Mouse (Mus musculus): ENCODE results near the gene Insl3. TPM values are rescaled to one million over a fixed set of nuclear protein-coding genes. Genes with fewer than 3 reads are reported as not detected.
"Not testable (repeated sequence)": the region's sequence is repeated elsewhere in the genome, so short reads cannot be mapped to it uniquely, and the experiment has no call there.

Gene Insl3
- polyA plus RNA-seq, 1 experiment from 2014 or later, result not detected

DNA sequence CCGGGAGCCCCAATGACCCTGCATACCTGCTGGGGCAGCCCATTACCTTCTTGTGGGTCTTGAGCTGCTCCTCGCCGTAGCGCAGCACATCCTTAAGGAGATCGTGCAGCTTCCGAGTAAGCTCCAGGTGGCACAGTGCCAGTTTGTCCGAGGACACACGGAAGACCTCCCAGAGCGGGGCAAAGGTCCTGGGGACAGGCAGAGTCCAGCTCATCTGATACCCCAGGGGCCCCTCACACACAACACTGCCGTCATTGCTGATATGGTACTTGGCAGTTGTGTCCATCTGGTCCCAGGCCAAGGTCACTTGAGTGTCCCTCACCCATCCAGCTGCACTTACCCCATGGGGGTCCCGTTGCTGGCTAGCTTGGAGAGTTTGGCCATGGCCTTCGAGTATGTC is 28.1 kb downstream of the Insl3 start:
- H3K4me2 ChIP-seq (replicated peaks), result no peak overlapping the region
- peaks cover 39% of the 10 kb centered on the region for H3K4me1 ChIP-seq
- 0 out of 2 replicates have a peak, but pooled peaks cover 3% of the 10 kb centered on the region for H3K27me3 ChIP-seq
- H3K27ac ChIP-seq, result no peak overlapping the region
- H3K4me3 ChIP-seq, result no peak overlapping the region
- no peak overlapping the region for H3K9ac ChIP-seq
- peaks cover 18% of the 10 kb centered on the region for H3K36me3 ChIP-seq
- no peak for ATAC-seq (ENCODE audit: low FRiP score)
- WGBS, result 90% methylated on average over 12 of the region's 12 CpGs
- H3K9me3 ChIP-seq (replicated peaks), result no peaks in the 10 kb centered on the region

GRCm38 (mm10) chr8:71718252-71718651 is 29.2 kb downstream of the Insl3 start:
- Histone ChIP-seq H3K9me3 (replicated peaks) (no peaks in the 10 kb centered on the region), H3K4me1 (peaks cover 48% of the 10 kb centered on the region), H3K9ac (no peak overlapping the region), H3K27me3 (peaks cover 4% of the 10 kb centered on the region; the same call in 1 of the 2 replicates), H3K36me3 (peaks cover 18% of the 10 kb centered on the region), H3K27ac (no peak overlapping the region), H3K4me2 (replicated peaks) (no peak overlapping the region), H3K4me3 (no peak overlapping the region)
- 27% methylated on average over 3 of the region's 3 CpGs for WGBS
- no peak for ATAC-seq (ENCODE audit: low FRiP score)

DNA sequence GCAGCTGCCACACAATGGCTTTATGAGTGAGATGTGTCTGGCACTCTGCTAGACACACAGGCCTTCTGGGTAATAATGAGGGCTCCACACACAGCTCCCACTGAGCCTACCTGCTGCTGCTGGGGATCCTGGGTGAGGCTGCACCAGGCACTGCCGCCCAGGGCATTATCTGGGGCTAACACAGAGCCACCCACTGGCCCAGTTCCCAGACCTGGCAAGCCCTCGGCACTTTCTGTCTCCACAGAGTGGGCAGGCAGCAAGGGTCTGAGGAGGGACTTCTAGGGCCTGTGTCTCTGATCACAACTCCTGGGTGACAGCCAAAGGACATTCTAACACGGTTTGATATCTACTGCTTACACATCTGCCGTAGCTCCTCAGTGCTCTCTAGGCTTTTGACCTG is 30.2 kb downstream of the Insl3 start:
- H3K9ac ChIP-seq, result no peak overlapping the region
- no peaks in the 10 kb centered on the region for H3K9me3 ChIP-seq (replicated peaks)
- H3K27me3 ChIP-seq, result peaks cover 4% of the 10 kb centered on the region; the same call in 1 of the 2 replicates
- peak overlapping the region; percentile 60 for H3K27ac ChIP-seq
- H3K4me2 ChIP-seq (replicated peaks), result no peak overlapping the region
- H3K4me3 ChIP-seq, result no peak overlapping the region
- ATAC-seq (ENCODE audit: low FRiP score), result peak; percentile 9; the same call in 1 of the 2 replicates
- H3K36me3 ChIP-seq, result peaks cover 18% of the 10 kb centered on the region
- H3K4me1 ChIP-seq, result peaks cover 50% of the 10 kb centered on the region
- 55% methylated on average over 4 of the region's 4 CpGs for WGBS

DNA sequence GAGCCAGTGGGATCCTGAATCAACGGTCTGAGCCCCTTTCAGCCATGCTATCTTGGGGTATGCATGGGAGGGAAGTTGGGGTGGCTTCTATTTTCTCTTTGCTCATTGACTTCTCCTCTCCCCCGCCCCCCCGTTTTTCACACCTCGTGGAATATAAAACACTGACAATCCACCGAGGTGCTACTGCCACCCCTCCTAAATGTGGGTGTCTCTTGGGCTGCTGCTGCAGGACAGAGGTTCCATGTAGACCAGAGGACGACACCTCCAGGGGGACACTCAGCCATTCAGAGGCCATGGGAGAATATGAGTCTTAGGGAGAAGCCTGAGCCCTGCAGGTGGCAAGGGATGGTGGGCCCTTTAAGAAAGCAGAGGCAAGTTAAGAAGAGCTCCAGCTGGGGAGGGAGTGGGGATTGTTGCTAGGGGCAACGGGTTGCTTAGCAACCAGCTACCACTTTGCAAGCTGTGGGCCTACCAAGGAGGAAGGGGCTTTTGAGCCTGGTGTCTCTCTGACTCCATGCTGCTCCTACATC is 31.0 kb downstream of the Insl3 start:
- peaks cover 58% of the 10 kb centered on the region for H3K4me1 ChIP-seq
- H3K4me3 ChIP-seq, result 0 out of 2 replicates have a peak overlapping the region, but pooled peaks have one; percentile 2
- H3K9ac ChIP-seq, result no peak overlapping the region
- H3K36me3 ChIP-seq, result peaks cover 18% of the 10 kb centered on the region
- ATAC-seq (ENCODE audit: low FRiP score), result peak; percentile 83
- H3K27ac ChIP-seq, result peak overlapping the region; percentile 61
- H3K4me2 ChIP-seq (replicated peaks), result peak overlapping the region; percentile 34
- WGBS, result 28% methylated on average over 7 of the region's 7 CpGs
- H3K9me3 ChIP-seq (replicated peaks), result no peaks in the 10 kb centered on the region
- H3K27me3 ChIP-seq, result peaks cover 6% of the 10 kb centered on the region

DNA sequence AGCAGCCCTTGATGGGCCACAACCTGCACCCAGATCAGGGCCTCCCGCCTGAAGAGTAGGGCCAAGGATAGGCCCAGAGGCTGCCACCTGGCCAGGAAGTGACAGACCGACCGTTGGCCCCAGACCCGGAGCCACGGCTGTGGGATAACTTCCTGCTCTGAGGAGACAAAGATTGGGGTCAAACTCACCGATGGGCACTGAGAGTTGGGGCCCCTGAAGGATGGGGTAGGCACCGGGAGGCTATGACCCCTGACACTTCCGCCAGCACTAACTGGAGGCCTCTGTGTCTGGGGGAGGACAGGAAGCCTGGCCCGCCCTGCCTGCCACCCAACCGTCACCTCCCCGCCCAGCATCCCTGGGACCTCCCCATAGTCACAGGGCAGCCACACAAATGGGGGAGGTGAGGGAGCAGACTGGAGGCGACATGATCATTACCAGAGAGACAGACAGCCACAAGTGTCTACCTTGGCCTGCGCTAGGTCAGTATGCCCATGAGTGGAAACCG is 34.1 kb downstream of the Insl3 start:
- Histone ChIP-seq H3K4me2 (replicated peaks) (no peak overlapping the region), H3K36me3 (no peaks in the 10 kb centered on the region), H3K27me3 (peaks cover 20% of the 10 kb centered on the region), H3K4me3 (no peak overlapping the region), H3K4me1 (peaks cover 61% of the 10 kb centered on the region), H3K9me3 (replicated peaks) (no peaks in the 10 kb centered on the region), H3K9ac (no peak overlapping the region), H3K27ac (no peak overlapping the region)
- WGBS, result 69% methylated on average over 14 of the region's 14 CpGs
- no peak for ATAC-seq (ENCODE audit: low FRiP score)

DNA sequence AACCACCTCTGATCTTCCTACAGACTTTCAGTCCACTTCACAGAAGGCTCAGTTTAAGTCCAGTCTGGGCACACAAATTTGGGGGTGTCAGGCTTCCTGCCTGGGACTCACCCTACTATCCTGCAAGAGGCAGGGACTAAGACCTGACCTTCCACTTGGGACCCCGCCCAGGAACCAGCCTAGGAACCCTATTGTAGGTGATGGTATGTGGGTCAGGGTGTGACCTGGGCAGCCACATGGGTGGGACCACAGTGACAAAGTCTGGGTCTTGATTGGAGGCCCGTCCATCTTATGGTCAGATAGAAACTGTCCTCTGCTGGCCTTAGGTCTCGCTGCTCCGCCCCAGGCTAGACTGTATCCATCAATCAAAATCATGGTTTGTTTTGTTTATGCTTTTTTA is 35.4 kb downstream of the Insl3 start:
- Histone ChIP-seq H3K9ac (peak overlapping the region; percentile 89; the same call in 1 of the 2 replicates), H3K4me3 (0 out of 2 replicates have a peak overlapping the region, but pooled peaks have one; percentile 81), H3K36me3 (no peaks in the 10 kb centered on the region), H3K27me3 (peaks cover 20% of the 10 kb centered on the region), H3K4me2 (replicated peaks) (peak overlapping the region; percentile 83), H3K9me3 (replicated peaks) (no peaks in the 10 kb centered on the region), H3K27ac (no peak overlapping the region), H3K4me1 (peaks cover 62% of the 10 kb centered on the region)
- ATAC-seq (ENCODE audit: low FRiP score), result no peak
- 56% methylated on average over 4 of the region's 4 CpGs for WGBS

DNA sequence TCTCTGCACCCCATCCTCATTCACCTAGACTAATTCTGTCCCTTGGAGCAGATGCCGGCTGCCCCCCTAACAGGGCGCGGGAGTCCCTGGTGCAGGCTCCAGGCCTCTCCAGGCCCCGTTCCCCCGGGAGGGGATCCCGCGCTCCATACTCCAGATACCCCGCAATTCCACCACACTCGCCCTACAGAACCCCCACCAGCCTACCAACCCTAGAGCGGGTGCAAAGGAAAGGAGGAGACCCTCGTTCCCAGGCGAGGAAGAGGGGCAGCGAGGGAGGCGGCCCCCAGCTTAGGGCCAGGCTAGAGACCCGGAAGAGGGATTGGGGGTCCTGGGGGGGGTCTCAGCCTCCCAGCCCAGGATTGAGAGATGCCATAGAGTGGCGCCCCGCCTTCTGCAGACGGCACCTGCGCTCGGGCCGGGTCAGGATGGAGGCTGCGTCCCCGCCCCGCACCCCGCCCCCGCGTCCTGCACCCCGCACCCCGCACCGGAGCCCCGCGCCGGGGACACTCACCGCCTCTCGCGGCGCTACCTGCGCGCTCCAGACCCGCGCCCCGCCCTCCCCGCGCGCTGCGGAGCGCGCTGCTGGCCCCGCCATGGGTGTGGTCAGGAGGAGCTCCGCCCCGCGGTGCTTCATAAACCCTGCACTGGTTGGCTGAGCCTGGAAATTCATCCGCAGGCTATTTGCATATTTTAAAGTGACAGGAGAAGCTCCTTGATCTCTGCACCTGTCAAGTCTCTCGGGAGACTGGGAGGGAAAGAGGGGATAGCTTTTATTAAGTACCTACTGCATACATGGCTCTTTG is 36.3 kb downstream of the Insl3 start, which contains the start of gene Fcho1:
Gene Fcho1, minus strand, starts transcription at position 595 of the 803 bp plus-strand sequence.
- Histone ChIP-seq H3K27ac (peak within 1 kb of the TSS; percentile 35; the same call in 1 of the 2 replicates), H3K4me3 (peak within 1 kb of the TSS; percentile 81), H3K4me2 (replicated peaks) (peak within 1 kb of the TSS; percentile 83), H3K36me3 (no peaks in the 10 kb centered on the region), H3K9me3 (replicated peaks) (no peaks in the 10 kb centered on the region), H3K4me1 (peaks cover 54% of the 10 kb centered on the region), H3K9ac (peak within 1 kb of the TSS; percentile 89), H3K27me3 (peaks cover 23% of the 10 kb centered on the region)
- WGBS, result 1% methylated on average over 52 of the region's 54 CpGs
- ATAC-seq (ENCODE audit: low FRiP score), result peak; percentile 85

DNA sequence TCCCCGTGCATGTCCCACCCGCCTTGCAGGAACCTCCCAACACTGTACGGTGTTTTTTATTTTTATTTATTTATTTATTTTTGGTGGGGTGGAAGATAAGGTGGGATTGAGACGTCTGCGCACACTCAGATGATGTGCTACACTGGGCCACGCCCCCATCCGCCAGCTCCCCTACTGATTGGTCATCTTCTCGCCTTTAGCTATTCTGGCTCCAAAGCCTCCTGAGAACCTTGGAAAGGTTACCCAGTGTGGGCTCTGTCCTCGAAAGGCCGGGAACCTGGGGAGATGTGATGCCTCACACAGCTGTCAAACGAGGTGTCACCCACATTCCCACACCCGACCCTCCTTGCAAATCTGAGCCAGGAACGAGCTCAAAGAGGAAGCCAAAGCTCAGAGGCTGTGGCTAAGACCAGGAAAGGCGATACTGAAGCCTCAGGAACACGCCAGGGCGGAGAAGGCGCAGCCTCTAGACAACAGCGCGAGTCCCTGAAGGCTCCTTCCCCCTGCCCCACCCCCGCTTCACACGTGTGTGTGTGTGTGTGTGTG is 39.3 kb downstream of the Insl3 start:
- Histone ChIP-seq H3K4me3 (peak overlapping the region; percentile 33), H3K4me1 (peaks cover 27% of the 10 kb centered on the region), H3K9ac (peak overlapping the region; percentile 56), H3K27ac (peak overlapping the region; percentile 80), H3K27me3 (peaks cover 22% of the 10 kb centered on the region), H3K4me2 (replicated peaks) (peak overlapping the region; percentile 65), H3K9me3 (replicated peaks) (no peaks in the 10 kb centered on the region), H3K36me3 (no peaks in the 10 kb centered on the region)
- peak; percentile 42 for ATAC-seq (ENCODE audit: low FRiP score)
- 6% methylated on average over 19 of the region's 21 CpGs for WGBS

- peak overlapping the region; percentile 65 for H3K4me2 ChIP-seq (replicated peaks)
- 6% methylated on average over 13 of the region's 16 CpGs for WGBS
- H3K27me3 ChIP-seq, result peaks cover 22% of the 10 kb centered on the region
- no peaks in the 10 kb centered on the region for H3K9me3 ChIP-seq (replicated peaks)
- peak overlapping the region; percentile 56 for H3K9ac ChIP-seq
- peaks cover 27% of the 10 kb centered on the region for H3K4me1 ChIP-seq
- peak overlapping the region; percentile 80 for H3K27ac ChIP-seq
- H3K4me3 ChIP-seq, result peak overlapping the region; percentile 33
- ATAC-seq (ENCODE audit: low FRiP score), result 0 out of 2 replicates have a peak, but pooled peaks have one; percentile 13
- no peaks in the 10 kb centered on the region for H3K36me3 ChIP-seq
Observed at GRCm38 (mm10) chr8:71728826-71729620, 40.0 kb downstream of the Insl3 start.

DNA sequence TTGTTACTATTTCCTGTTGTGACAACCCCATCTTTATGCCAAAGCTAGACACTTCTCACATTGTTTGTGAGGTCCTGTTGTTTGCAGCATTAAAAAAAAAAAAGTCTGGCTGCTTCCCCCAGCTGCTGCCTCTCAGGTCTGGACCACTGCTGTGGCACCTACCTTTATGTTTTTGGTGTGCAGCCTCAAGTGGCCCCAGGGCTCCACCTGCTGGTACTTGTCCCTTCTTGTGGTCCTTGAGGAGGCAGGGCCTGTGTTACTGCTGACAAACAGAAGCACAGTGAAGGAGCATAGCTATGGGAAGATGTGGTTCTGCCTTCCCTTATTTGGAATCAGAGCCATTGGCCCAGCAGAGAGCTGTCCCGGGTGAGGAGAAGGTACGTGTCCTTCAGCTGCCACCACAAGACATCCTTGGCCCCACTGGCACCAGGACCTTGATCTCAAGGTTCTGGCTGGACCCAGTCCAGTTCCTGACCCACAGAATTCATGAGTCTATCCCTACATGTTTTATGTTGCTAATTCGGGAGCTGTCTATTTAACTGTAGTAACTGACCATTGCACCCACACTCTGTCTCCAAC is 42.7 kb downstream of the Insl3 start:
- Histone ChIP-seq H3K4me2 (replicated peaks) (no peak overlapping the region), H3K27ac (no peak overlapping the region), H3K27me3 (peaks cover 16% of the 10 kb centered on the region), H3K36me3 (no peaks in the 10 kb centered on the region), H3K9ac (no peak overlapping the region), H3K9me3 (replicated peaks) (no peaks in the 10 kb centered on the region), H3K4me1 (peaks cover 13% of the 10 kb centered on the region), H3K4me3 (no peak overlapping the region)
- ATAC-seq (ENCODE audit: low FRiP score), result no peak
- WGBS, result 64% methylated on average over 3 of the region's 3 CpGs

GRCm38 (mm10) chr8:71738316-71738715 is 49.3 kb downstream of the Insl3 start:
- peaks cover 11% of the 10 kb centered on the region for H3K27me3 ChIP-seq
- H3K4me1 ChIP-seq; H3K9me3 ChIP-seq (replicated peaks); H3K4me2 ChIP-seq (replicated peaks); H3K27ac ChIP-seq; H3K9ac ChIP-seq; H3K36me3 ChIP-seq; H3K4me3 ChIP-seq; ATAC-seq (ENCODE audit: low FRiP score): not testable (repeated sequence)
